Mouse (Mus musculus) heart, adult 2 months (tissue): Measurements from ENCODE around the gene Adamts9.

ENCODE experiments used
- EP300 ChIP-seq: fragments of 200-500 bp; IDR thresholded peaks from 2 replicates; pipeline ENCODE4 v1.6.1; 2011; ENCODE audit warnings: low read depth, low read length, control low read depth; ENCODE audit not compliant: insufficient read depth
- POLR2A ChIP-seq: fragments of 200-500 bp; IDR thresholded peaks from 2 replicates; pipeline ENCODE4 v1.6.1; 2011; ENCODE audit warnings: mild to moderate bottlenecking, low read depth, low read length, control low read depth; ENCODE audit not compliant: insufficient read depth

- TF ChIP-seq POLR2A (no peak), EP300 (no peak)
Observed at GRCm38 (mm10) chr6:92779935-92780205, 163.4 kb downstream of the Adamts9 start.
